ENCODE assay signal across 8 mouse cellular contexts in genomic region chr11:77762783-77763672, GRCm38 (mm10). TPM values are rescaled to one million over a fixed set of nuclear protein-coding genes. Genes with fewer than 3 reads are reported as not detected.
DNase-seq lines count a peak whose midpoint lies in the region; ATAC-seq lines count a peak whose summit lies in the region.

Myo18a (plus strand) TSS chr11:77763246.

- H3K4me3 ChIP-seq in forebrain, embryonic 13.5 days = peak within 1 kb of the TSS; percentile 95
- H3K4me3 ChIP-seq in heart, embryonic 16.5 days (ENCODE audit: low read length) = peak within 1 kb of the TSS; percentile 83
- H3K4me3 ChIP-seq in liver, embryonic 15.5 days (replicated peaks) = peak within 1 kb of the TSS; percentile 98
- peak within 1 kb of the TSS; percentile 90 for H3K4me3 ChIP-seq in stomach, embryonic 14.5 days (ENCODE audit: low read depth, low read length)

- H3K9me3 ChIP-seq in forebrain, embryonic 13.5 days (replicated peaks) = no peaks in the 10 kb centered on the region
- H3K9me3 ChIP-seq in heart, embryonic 16.5 days (replicated peaks; ENCODE audit: control insufficient read depth, low read length) = no peaks in the 10 kb centered on the region
- no peaks in the 10 kb centered on the region for H3K9me3 ChIP-seq in liver, embryonic 15.5 days (replicated peaks)
- no peaks in the 10 kb centered on the region for H3K9me3 ChIP-seq in stomach, embryonic 14.5 days (ENCODE audit: control insufficient read depth, low read depth, low read length)

- 2% methylated on average over 77 of the region's 79 CpGs for WGBS in forebrain, embryonic 13.5 days
- WGBS in heart, embryonic 16.5 days = 2% methylated on average over 61 of the region's 79 CpGs
- 3% methylated on average over 78 of the region's 79 CpGs for WGBS in liver, embryonic 15.5 days (ENCODE audit: insufficient replicate concordance)
- 2% methylated on average over 77 of the region's 79 CpGs for WGBS in stomach, embryonic 14.5 days

- peak within 1 kb of the TSS; percentile 97 for H3K9ac ChIP-seq in forebrain, embryonic 13.5 days
- peak within 1 kb of the TSS; percentile 92 for H3K9ac ChIP-seq in heart, embryonic 16.5 days (ENCODE audit: low read length)
- H3K9ac ChIP-seq in liver, embryonic 15.5 days = peak within 1 kb of the TSS; percentile 96
- peak within 1 kb of the TSS; percentile 93 for H3K9ac ChIP-seq in stomach, embryonic 14.5 days (replicated peaks; ENCODE audit: low read depth, low read length)

- no peaks in the 10 kb centered on the region for H3K36me3 ChIP-seq in forebrain, embryonic 13.5 days (ENCODE audit: poor library complexity, severe bottlenecking)
- H3K36me3 ChIP-seq in heart, embryonic 16.5 days (ENCODE audit: control insufficient read depth, insufficient read depth) = no peaks in the 10 kb centered on the region
- no peaks in the 10 kb centered on the region for H3K36me3 ChIP-seq in liver, embryonic 15.5 days (replicated peaks)
- no peaks in the 10 kb centered on the region for H3K36me3 ChIP-seq in stomach, embryonic 14.5 days (ENCODE audit: control insufficient read depth, insufficient read depth, low read length)

- H3K27ac ChIP-seq in forebrain, embryonic 13.5 days = peak within 1 kb of the TSS; percentile 97
- peak within 1 kb of the TSS; percentile 83 for H3K27ac ChIP-seq in heart, embryonic 16.5 days (ENCODE audit: low read length)
- peak within 1 kb of the TSS; percentile 88 for H3K27ac ChIP-seq in liver, embryonic 15.5 days (replicated peaks)
- peak within 1 kb of the TSS; percentile 83; the same call in 1 of the 2 replicates for H3K27ac ChIP-seq in stomach, embryonic 14.5 days (ENCODE audit: low read length)

- peak within 1 kb of the TSS; percentile 96 for H3K4me2 ChIP-seq in forebrain, embryonic 13.5 days
- peak within 1 kb of the TSS; percentile 77 for H3K4me2 ChIP-seq in heart, embryonic 16.5 days (ENCODE audit: low read depth, low read length)
- peak within 1 kb of the TSS; percentile 98 for H3K4me2 ChIP-seq in liver, embryonic 15.5 days
- peak within 1 kb of the TSS; percentile 73 for H3K4me2 ChIP-seq in stomach, embryonic 14.5 days (replicated peaks; ENCODE audit: low read depth, low read length)

- ATAC-seq in CD4-positive, CD25-positive, alpha-beta regulatory T cell, adult 4 months = peak; percentile 84
- ATAC-seq in cerebellum, adult (ENCODE audit: insufficient number of reproducible peaks, low FRiP score, low TSS enrichment) = peak; percentile 86; the same call in 1 of the 2 replicates
- ATAC-seq in forebrain, embryonic 13.5 days = peak; percentile 90
- peak; percentile 78 for ATAC-seq in heart, embryonic 16.5 days (replicated peaks; ENCODE audit: extremely low read depth, insufficient read depth, low FRiP score)
- peak; percentile 73 for ATAC-seq in liver, embryonic 15.5 days (ENCODE audit: insufficient read depth)
- ATAC-seq in stomach, embryonic 14.5 days (ENCODE audit: insufficient number of reproducible peaks, insufficient read depth, low FRiP score, low read depth) = peak; percentile 80

- 0 out of 2 replicates have a peak, but pooled peaks cover 7% of the 10 kb centered on the region for H3K27me3 ChIP-seq in forebrain, embryonic 13.5 days
- no peaks in the 10 kb centered on the region for H3K27me3 ChIP-seq in heart, embryonic 16.5 days (ENCODE audit: control insufficient read depth, insufficient read depth, low read length)
- peaks cover 7% of the 10 kb centered on the region for H3K27me3 ChIP-seq in liver, embryonic 15.5 days
- H3K27me3 ChIP-seq in stomach, embryonic 14.5 days (ENCODE audit: control insufficient read depth, insufficient read depth, low read length) = no peaks in the 10 kb centered on the region

- H3K4me1 ChIP-seq in forebrain, embryonic 13.5 days = peaks cover 45% of the 10 kb centered on the region
- peaks cover 37% of the 10 kb centered on the region for H3K4me1 ChIP-seq in heart, embryonic 16.5 days (ENCODE audit: control insufficient read depth, insufficient read depth, low read length)
- peaks cover 51% of the 10 kb centered on the region for H3K4me1 ChIP-seq in liver, embryonic 15.5 days (replicated peaks)
- H3K4me1 ChIP-seq in stomach, embryonic 14.5 days (ENCODE audit: control insufficient read depth, insufficient read depth, low read length) = peaks cover 30% of the 10 kb centered on the region

- peak; percentile 89 for DNase-seq in kidney, postnatal 25 days
- DNase-seq in neural tube, embryonic 10.5 days (ENCODE audit: extremely low spot score, low spot score) = peak; percentile 93

RNA-seq across cellular contexts. Expression of gene Myo18a, which starts in this region (rescaled TPM):
- 10 to 100 TPM; 21.4 to 28.9 TPM for polyA plus RNA-seq in CD4-positive, CD25-positive, alpha-beta regulatory T cell, adult 4 months (2017; shearing (Covaris generic))
- polyA plus RNA-seq in forebrain, embryonic 13.5 days (2015; fragmentation: Nextera tagmentation; extraction: Ambion mirVana) = 38.2 and 48.1 TPM in 2 replicates
- 104 and 122 TPM in 2 replicates for polyA plus RNA-seq in heart, embryonic 16.5 days (2015; fragmentation: Nextera tagmentation; extraction: Ambion mirVana)
- polyA plus RNA-seq in liver, embryonic 15.5 days (2015; fragmentation: Nextera tagmentation; extraction: Ambion mirVana) = 14.4 and 15.7 TPM in 2 replicates
- 18.4 and 22.3 TPM in 2 replicates for polyA plus RNA-seq in stomach, embryonic 14.5 days (2014; fragmentation: Nextera tagmentation; extraction: Ambion mirVana)

Comparison
In these comparisons a context has a peak if more than half of its experiments do, and no peak if none do; other contexts are left out.
1. Peak in every context shown above with its lines: DNase-seq, ATAC-seq, H3K4me3 ChIP-seq and H3K27ac ChIP-seq.